Mouse (Mus musculus) liver, postnatal 0 days (tissue): ENCODE results near the gene Vsig10. TPM values are rescaled to one million over a fixed set of nuclear protein-coding genes. Genes with fewer than 3 reads are reported as not detected.

ENCODE experiments used
- ATAC-seq: fragments of 200-750 bp; cut with Nextera tagmentation; 2 replicates; pipeline ENCODE4 v1.8.0; 2017; ENCODE audit warnings: mild to moderate bottlenecking, moderate library complexity
- DNase-seq: peaks from one replicate; pipeline ENCODE4 v3.0.0-alpha.2; 2016
- H3K27ac ChIP-seq: fragments of 300-500 bp; sonication (generic); 2 replicates; pipeline ENCODE4 v1.5.1; 2014; ENCODE audit warnings: antibody characterized with exemption, moderate library complexity, mild to moderate bottlenecking, low read depth
- H3K27me3 ChIP-seq: fragments of 300-500 bp; sonication (generic); 2 replicates; pipeline ENCODE4 v1.6.1; 2014; ENCODE audit warnings: low read length, control low read depth, mixed read lengths; ENCODE audit not compliant: insufficient read depth
- H3K36me3 ChIP-seq: fragments of 300-500 bp; sonication (generic); replicated peaks from 2 replicates; pipeline ENCODE4 v1.6.1; 2014; ENCODE audit warnings: mild to moderate bottlenecking, control low read depth, low read length, moderate library complexity, mixed read lengths; ENCODE audit not compliant: insufficient read depth
- H3K4me1 ChIP-seq: fragments of 300-500 bp; sonication (generic); 2 replicates; pipeline ENCODE4 v1.6.1; 2014; ENCODE audit warnings: antibody characterized with exemption, mild to moderate bottlenecking, control low read depth; ENCODE audit not compliant: insufficient read depth
- H3K4me2 ChIP-seq: fragments of 300-500 bp; sonication (generic); 2 replicates; pipeline ENCODE4 v1.6.1; 2014; ENCODE audit warnings: low read depth, mild to moderate bottlenecking, low read length, moderate library complexity, mixed read lengths
- H3K4me3 ChIP-seq: fragments of 300-500 bp; sonication (generic); 2 replicates; pipeline ENCODE4 v1.5.1; 2014; ENCODE audit warnings: low read depth, low read length
- H3K9ac ChIP-seq: fragments of 300-500 bp; sonication (generic); replicated peaks from 2 replicates; pipeline ENCODE4 v1.6.1; 2014; ENCODE audit warnings: mild to moderate bottlenecking, moderate library complexity
- H3K9me3 ChIP-seq: fragments of 300-500 bp; sonication (generic); 2 replicates; pipeline ENCODE4 v1.6.1; 2016; ENCODE audit warnings: mild to moderate bottlenecking, control low read depth, low read length, mixed read lengths
- CTCF ChIP-seq: sonication (generic); IDR thresholded peaks from 2 replicates; pipeline ENCODE4 v1.5.1; 2016; ENCODE audit warnings: antibody characterized with exemption, low read depth
- EP300 ChIP-seq: IDR thresholded peaks from 2 replicates; pipeline ENCODE4 v1.6.1; 2016; ENCODE audit warnings: antibody characterized with exemption, low read depth, mild to moderate bottlenecking
- WGBS: fragments of 180-500 bp; shearing (Covaris S2); extraction: QIAGEN DNeasy Blood & Tissue Kit; methylation state at CpG from one replicate; pipeline ENCODE4 v1.1.7; 2014; ENCODE audit not compliant: insufficient replicate concordance; 5-methylcytosine and 5-hydroxymethylcytosine counted together
- polyA plus RNA-seq: library from polyadenylated mRNA; unstranded; fragments of >200 nt; fragmentation: Nextera tagmentation; extraction: Ambion mirVana; gene quantifications from 2 replicates; pipeline ENCODE4 v1.2.1, GENCODE M21; 2015

The Vsig10 gene
- polyA plus RNA-seq, 1 experiment from 2014 or later: 2.9 TPM

DNA sequence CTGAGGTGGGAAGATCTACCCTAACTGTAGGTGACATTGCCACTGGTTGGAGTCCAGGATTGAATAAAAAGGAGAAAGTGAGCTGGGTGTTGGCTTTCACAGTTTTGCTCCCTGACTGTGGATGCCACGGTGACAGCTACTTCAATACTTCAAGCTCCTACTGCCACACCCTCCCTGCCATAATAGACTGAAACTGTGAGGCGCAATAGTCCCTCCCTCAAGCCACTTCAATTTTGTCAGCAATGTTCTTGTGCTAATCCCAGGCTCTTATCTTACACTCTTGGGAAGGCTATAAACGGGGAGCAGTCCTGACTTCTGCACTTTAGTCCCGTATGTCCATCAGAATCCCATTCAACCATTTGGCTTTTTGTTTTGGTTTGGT is 39.2 kb upstream of the Vsig10 start:
- no peaks in the 10 kb centered on the region for H3K27me3 ChIP-seq
- 56% methylated on average over 4 of the region's 4 CpGs for WGBS
- ATAC-seq (no peak), DNase-seq (no peak)
- H3K9ac ChIP-seq: no peak overlapping the region
- no peak for TF ChIP-seq EP300
- TF ChIP-seq CTCF: no peak
- H3K36me3 ChIP-seq: peaks cover 5% of the 10 kb centered on the region
- no peaks in the 10 kb centered on the region for H3K9me3 ChIP-seq
- no peaks in the 10 kb centered on the region for H3K4me1 ChIP-seq
- H3K4me3 ChIP-seq: no peak overlapping the region
- peak overlapping the region; percentile 1 for H3K27ac ChIP-seq
- H3K4me2 ChIP-seq: no peak overlapping the region

DNA sequence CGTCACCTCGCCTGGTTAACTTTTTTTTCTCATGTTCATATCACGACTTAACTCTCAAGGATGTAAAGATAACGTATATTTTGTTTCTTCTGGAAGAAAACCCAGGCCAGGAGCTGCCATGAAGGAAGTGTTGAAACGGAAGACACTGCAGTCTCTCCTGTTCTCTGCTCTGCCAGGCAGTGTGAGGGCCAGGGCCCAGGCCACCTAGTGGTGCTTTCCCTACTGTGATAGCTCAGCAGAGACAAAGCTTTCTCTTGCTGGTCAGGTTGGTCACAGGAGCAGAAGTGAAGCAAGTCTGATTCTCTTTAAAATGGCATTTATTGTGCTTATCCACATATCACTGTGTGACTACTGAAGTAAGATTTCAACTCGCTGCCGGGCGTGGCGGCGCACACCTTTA is 37.3 kb upstream of the Vsig10 start:
- DNase-seq: no peak
- 85% methylated on average over 10 of the region's 10 CpGs for WGBS
- H3K27ac ChIP-seq: no peak overlapping the region
- no peak overlapping the region for H3K4me2 ChIP-seq
- no peak for ATAC-seq
- no peak overlapping the region for H3K9ac ChIP-seq
- no peaks in the 10 kb centered on the region for H3K27me3 ChIP-seq
- TF ChIP-seq CTCF (peak; percentile 32; the same call in 1 of the 2 replicates), EP300 (no peak)
- no peaks in the 10 kb centered on the region for H3K9me3 ChIP-seq
- peaks cover 3% of the 10 kb centered on the region for H3K4me1 ChIP-seq
- no peak overlapping the region for H3K4me3 ChIP-seq
- peaks cover 5% of the 10 kb centered on the region for H3K36me3 ChIP-seq

DNA sequence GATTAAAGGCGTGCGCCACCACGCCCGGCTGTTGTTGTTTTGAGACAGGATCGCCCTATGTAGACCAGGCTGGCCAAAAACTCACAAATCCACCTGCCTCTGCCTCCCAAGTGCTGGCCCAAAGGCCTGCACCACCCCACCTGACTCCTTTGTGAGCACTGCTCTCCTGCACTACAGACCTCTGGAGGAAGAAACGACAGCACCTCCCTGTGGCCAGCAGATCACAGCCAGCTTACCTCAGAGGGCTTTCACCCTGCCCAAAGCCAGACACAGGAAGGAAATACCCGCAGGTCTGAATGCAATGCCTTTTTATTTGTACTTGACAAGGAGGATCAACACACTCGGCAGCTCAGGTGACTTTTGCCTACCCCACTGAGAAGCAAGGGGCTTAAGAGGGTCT is 36.5 kb upstream of the Vsig10 start:
- Histone ChIP-seq H3K9me3 (no peaks in the 10 kb centered on the region), H3K4me1 (peaks cover 7% of the 10 kb centered on the region), H3K27me3 (no peaks in the 10 kb centered on the region), H3K36me3 (peaks cover 5% of the 10 kb centered on the region), H3K4me3 (no peak overlapping the region), H3K27ac (no peak overlapping the region), H3K9ac (no peak overlapping the region), H3K4me2 (no peak overlapping the region)
- ATAC-seq: no peak
- 78% methylated on average over 8 of the region's 8 CpGs for WGBS
- no peak for DNase-seq
- TF ChIP-seq CTCF (peak; percentile 30), EP300 (no peak)

- no peak overlapping the region for H3K27ac ChIP-seq
- H3K4me3 ChIP-seq: no peak overlapping the region
- H3K4me2 ChIP-seq: no peak overlapping the region
- DNase-seq: no peak
- 67% methylated on average over 9 of the region's 9 CpGs for WGBS
- no peak for ATAC-seq
- no peak overlapping the region for H3K9ac ChIP-seq
- peaks cover 15% of the 10 kb centered on the region for H3K4me1 ChIP-seq
- TF ChIP-seq CTCF: no peak
- TF ChIP-seq EP300: no peak
- no peaks in the 10 kb centered on the region for H3K9me3 ChIP-seq
- H3K27me3 ChIP-seq: no peaks in the 10 kb centered on the region
- peaks cover 5% of the 10 kb centered on the region for H3K36me3 ChIP-seq
Measured at GRCm38 (mm10) chr5:117284029-117284428, 34.9 kb upstream of the Vsig10 start.

DNA sequence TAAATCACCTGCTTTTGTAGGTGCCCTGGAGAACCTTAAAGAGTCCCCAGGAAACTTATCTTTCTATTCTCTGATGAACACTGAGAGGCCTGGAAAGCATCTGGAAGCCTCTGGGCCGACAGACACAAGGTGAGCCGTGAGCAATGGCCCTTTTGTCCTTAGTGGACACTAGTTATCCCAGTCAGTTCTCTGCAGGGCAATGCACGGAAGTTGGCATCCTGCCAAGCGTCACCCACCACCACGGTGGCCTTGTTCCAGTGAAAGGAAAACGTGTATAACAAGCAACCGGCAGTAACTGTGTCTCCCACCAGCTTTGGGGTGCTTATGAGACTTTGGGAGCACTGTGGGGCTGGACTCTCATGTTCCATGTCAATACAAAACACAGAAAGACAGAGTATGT is 34.2 kb upstream of the Vsig10 start:
- Histone ChIP-seq H3K4me1 (peaks cover 15% of the 10 kb centered on the region), H3K9ac (no peak overlapping the region), H3K4me3 (no peak overlapping the region), H3K27ac (no peak overlapping the region), H3K4me2 (no peak overlapping the region), H3K36me3 (peaks cover 5% of the 10 kb centered on the region), H3K27me3 (no peaks in the 10 kb centered on the region), H3K9me3 (no peaks in the 10 kb centered on the region)
- DNase-seq: no peak
- no peak for TF ChIP-seq EP300
- TF ChIP-seq CTCF: no peak
- no peak for ATAC-seq
- 68% methylated on average over 7 of the region's 7 CpGs for WGBS

GRCm38 (mm10) chr5:117285266-117285665 is 33.6 kb upstream of the Vsig10 start:
- WGBS: 89% methylated on average over 4 of the region's 4 CpGs
- no peak for DNase-seq
- no peaks in the 10 kb centered on the region for H3K27me3 ChIP-seq

GRCm38 (mm10) chr5:117286286-117286685 is 32.6 kb upstream of the Vsig10 start:
- Histone ChIP-seq H3K4me2 (peak overlapping the region; percentile 91), H3K36me3 (peaks cover 3% of the 10 kb centered on the region; the same call in 1 of the 2 replicates), H3K9me3 (no peaks in the 10 kb centered on the region; the same call in 1 of the 2 replicates), H3K4me3 (peak overlapping the region; percentile 63), H3K4me1 (peaks cover 15% of the 10 kb centered on the region), H3K27me3 (no peaks in the 10 kb centered on the region), H3K27ac (0 out of 2 replicates have a peak overlapping the region, but pooled peaks have one; percentile 44), H3K9ac (peak overlapping the region; percentile 72)
- DNase-seq (no peak), ATAC-seq (no peak)
- WGBS: 51% methylated on average over 3 of the region's 3 CpGs
- TF ChIP-seq CTCF (no peak), EP300 (no peak)

More at GRCm38 (mm10) chr5:117285266-117285665, 33.6 kb upstream of the Vsig10 start:
- H3K4me1 ChIP-seq: peaks cover 15% of the 10 kb centered on the region
- no peak overlapping the region for H3K4me3 ChIP-seq
- peaks cover 5% of the 10 kb centered on the region for H3K36me3 ChIP-seq
- no peak overlapping the region for H3K4me2 ChIP-seq
- no peaks in the 10 kb centered on the region; the same call in 1 of the 2 replicates for H3K9me3 ChIP-seq
- no peak for ATAC-seq
- TF ChIP-seq CTCF: no peak
- TF ChIP-seq EP300: no peak
- H3K27ac ChIP-seq: no peak overlapping the region
- no peak overlapping the region for H3K9ac ChIP-seq
